ENCODE assay signal across 15 mouse cellular contexts in the genomic region with DNA sequence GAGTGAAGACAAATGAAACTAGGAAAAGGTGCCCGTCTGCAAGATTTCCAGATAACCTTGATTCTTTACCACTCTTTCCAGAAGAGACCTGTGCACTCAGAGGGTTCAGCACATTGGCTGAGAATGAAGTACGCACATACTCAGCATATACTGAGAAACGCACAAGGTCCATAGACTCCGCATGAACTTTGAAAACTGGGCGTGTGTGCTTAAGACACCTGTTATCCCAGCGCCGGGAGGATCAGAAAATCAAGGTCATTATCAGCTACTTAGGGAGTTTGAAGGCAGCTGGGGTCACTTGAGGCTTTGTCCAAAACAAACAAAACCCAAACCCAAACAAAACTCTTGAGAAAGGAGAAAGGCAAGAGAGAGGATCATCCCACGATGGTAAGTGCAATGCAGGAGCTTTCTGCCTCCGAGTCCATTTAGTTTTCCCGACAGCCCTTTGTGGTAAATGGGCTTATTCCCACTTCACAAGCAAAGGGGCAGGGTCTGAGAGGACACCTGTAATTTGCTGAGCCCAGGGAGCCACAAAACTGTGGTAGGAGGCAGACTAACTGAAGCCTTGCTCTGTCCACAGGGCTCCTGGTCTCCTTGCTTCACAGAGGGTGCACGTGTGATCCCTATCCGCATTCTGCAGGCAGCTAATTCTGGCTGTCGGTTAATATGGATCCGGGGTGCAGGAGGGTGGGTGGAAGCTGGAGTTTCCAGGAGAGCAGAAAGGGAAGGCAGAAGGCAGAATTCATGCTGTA.
DNase-seq lines count a peak whose midpoint lies in the region; ATAC-seq and TF ChIP-seq lines count a peak whose summit lies in the region.
"Had no signal": no experiment of that assay in that cellular context is flagged by ENCODE, and none has a peak within 500 bp of the region (broad histone marks: within the 10 kb centered on the region; RNA-seq: fewer than 3 reads in every experiment).

No protein-coding gene starts in this region.

- H3K27me3 ChIP-seq in heart, embryonic 10.5 days (ENCODE audit: insufficient read depth, poor library complexity, severe bottlenecking), result no peaks in the 10 kb centered on the region
- H3K27me3 ChIP-seq in heart, embryonic 12.5 days (replicated peaks), result no peaks in the 10 kb centered on the region
- no peaks in the 10 kb centered on the region for H3K27me3 ChIP-seq in kidney, embryonic 16.5 days (ENCODE audit: insufficient read depth, low read length)
- no peaks in the 10 kb centered on the region for H3K27me3 ChIP-seq in midbrain, embryonic 11.5 days (ENCODE audit: control insufficient read depth, insufficient read depth, low read length)
- H3K27me3 ChIP-seq in midbrain, embryonic 16.5 days (ENCODE audit: control insufficient read depth, insufficient read depth, low read depth, low read length), result no peaks in the 10 kb centered on the region
- H3K27me3 ChIP-seq in small intestine, adult 2 months (ENCODE audit: control insufficient read depth, insufficient read depth, low read length), result no peaks in the 10 kb centered on the region
- H3K27me3 ChIP-seq: embryonic facial prominence, embryonic 12.5 days; hindbrain, embryonic 15.5 days; neural tube, embryonic 13.5 days had no signal

- H3K4me1 ChIP-seq in heart, embryonic 10.5 days, result peaks cover 55% of the 10 kb centered on the region
- peaks cover 76% of the 10 kb centered on the region for H3K4me1 ChIP-seq in heart, embryonic 12.5 days (replicated peaks)
- H3K4me1 ChIP-seq in kidney, embryonic 16.5 days (ENCODE audit: insufficient read depth, low read length), result peaks cover 40% of the 10 kb centered on the region
- H3K4me1 ChIP-seq in midbrain, embryonic 11.5 days (ENCODE audit: control insufficient read depth, insufficient read depth, low read length), result no peaks in the 10 kb centered on the region
- no peaks in the 10 kb centered on the region for H3K4me1 ChIP-seq in midbrain, embryonic 16.5 days (ENCODE audit: control insufficient read depth, insufficient read depth, low read length)
- H3K4me1 ChIP-seq in small intestine, adult 2 months (ENCODE audit: control insufficient read depth, insufficient read depth, insufficient read length, low read length), result peaks cover 51% of the 10 kb centered on the region

- ATAC-seq in heart, embryonic 12.5 days (ENCODE audit: insufficient number of reproducible peaks, low FRiP score), result no peak
- ATAC-seq in kidney, embryonic 16.5 days (ENCODE audit: low FRiP score, low TSS enrichment), result no peak
- ATAC-seq in midbrain, embryonic 11.5 days (ENCODE audit: low FRiP score), result no peak
- no peak for ATAC-seq in midbrain, embryonic 16.5 days

- H3K4me2 ChIP-seq in heart, embryonic 12.5 days, result no peak overlapping the region
- no peak overlapping the region for H3K4me2 ChIP-seq in kidney, embryonic 16.5 days (replicated peaks; ENCODE audit: low read depth, low read length)
- no peak overlapping the region for H3K4me2 ChIP-seq in midbrain, embryonic 11.5 days
- no peak overlapping the region for H3K4me2 ChIP-seq in midbrain, embryonic 16.5 days (ENCODE audit: low read length)
- H3K4me2 ChIP-seq: embryonic facial prominence, embryonic 12.5 days; hindbrain, embryonic 15.5 days; neural tube, embryonic 13.5 days had no signal

- no peak for TF ChIP-seq POLR2A in small intestine, adult 2 months (IDR thresholded peaks at IDR 0.05; ENCODE audit: low read depth, low read length)

- H3K9ac ChIP-seq in heart, embryonic 12.5 days, result no peak overlapping the region
- no peak overlapping the region for H3K9ac ChIP-seq in kidney, embryonic 16.5 days (replicated peaks; ENCODE audit: low read length)
- no peak overlapping the region for H3K9ac ChIP-seq in midbrain, embryonic 11.5 days (ENCODE audit: low read length)
- H3K9ac ChIP-seq in midbrain, embryonic 16.5 days (ENCODE audit: low read depth, low read length), result no peak overlapping the region
- H3K9ac ChIP-seq: embryonic facial prominence, embryonic 12.5 days; hindbrain, embryonic 15.5 days; liver, embryonic 14.5 days; neural tube, embryonic 13.5 days had no signal

- H3K27ac ChIP-seq in heart, embryonic 10.5 days, result 0 out of 2 replicates have a peak overlapping the region, but pooled peaks have one; percentile 29
- H3K27ac ChIP-seq in heart, embryonic 12.5 days (ENCODE audit: poor library complexity, severe bottlenecking), result no peak overlapping the region; the same call in 1 of the 2 replicates
- 0 out of 2 replicates have a peak overlapping the region, but pooled peaks have one; percentile 9 for H3K27ac ChIP-seq in kidney, embryonic 16.5 days (ENCODE audit: low read length)
- H3K27ac ChIP-seq in midbrain, embryonic 11.5 days (ENCODE audit: low read depth, low read length), result no peak overlapping the region
- no peak overlapping the region for H3K27ac ChIP-seq in midbrain, embryonic 16.5 days (ENCODE audit: low read length)
- peak overlapping the region; percentile 99 for H3K27ac ChIP-seq in small intestine, adult 2 months (ENCODE audit: insufficient read depth, low read depth, low read length)
- H3K27ac ChIP-seq: embryonic facial prominence, embryonic 12.5 days; hindbrain, embryonic 15.5 days; liver, embryonic 14.5 days; neural tube, embryonic 13.5 days had no signal

- DNase-seq in heart, embryonic 10.5 days (ENCODE audit: low spot score), result no peak
- no peak for DNase-seq in kidney, adult 8-10 months
- DNase-seq in midbrain, embryonic 11.5 days (ENCODE audit: low spot score, missing footprints), result peak; percentile 73
- DNase-seq in layer of hippocampus, adult 11-12 months (ENCODE audit: low spot score), result no peak
- DNase-seq: adrenal gland, adult 2 months; cerebellum, adult 11-12 months; right cerebral cortex, postnatal 4 days had no signal

- peaks cover 17% of the 10 kb centered on the region for H3K36me3 ChIP-seq in heart, embryonic 10.5 days
- peaks cover 34% of the 10 kb centered on the region for H3K36me3 ChIP-seq in heart, embryonic 12.5 days
- H3K36me3 ChIP-seq in kidney, embryonic 16.5 days (ENCODE audit: insufficient read depth, low read length), result peaks cover 20% of the 10 kb centered on the region; the same call in 1 of the 2 replicates
- H3K36me3 ChIP-seq in midbrain, embryonic 11.5 days (ENCODE audit: control insufficient read depth, insufficient read depth, low read length), result no peaks in the 10 kb centered on the region
- no peaks in the 10 kb centered on the region for H3K36me3 ChIP-seq in midbrain, embryonic 16.5 days (ENCODE audit: control insufficient read depth, insufficient read depth, low read length)
- H3K36me3 ChIP-seq in small intestine, adult 2 months (ENCODE audit: control insufficient read depth, insufficient read depth, low read length), result peaks cover 34% of the 10 kb centered on the region
- H3K36me3 ChIP-seq: hindbrain, embryonic 15.5 days had no signal

- H3K9me3 ChIP-seq in heart, embryonic 10.5 days, result no peaks in the 10 kb centered on the region
- no peaks in the 10 kb centered on the region for H3K9me3 ChIP-seq in heart, embryonic 12.5 days (replicated peaks)
- H3K9me3 ChIP-seq in kidney, embryonic 16.5 days (ENCODE audit: low read length), result no peaks in the 10 kb centered on the region
- no peaks in the 10 kb centered on the region for H3K9me3 ChIP-seq in midbrain, embryonic 11.5 days (ENCODE audit: control insufficient read depth, low read length)
- H3K9me3 ChIP-seq in midbrain, embryonic 16.5 days (replicated peaks; ENCODE audit: control insufficient read depth, low read length, poor library complexity, severe bottlenecking), result no peaks in the 10 kb centered on the region
- H3K9me3 ChIP-seq: embryonic facial prominence, embryonic 12.5 days; hindbrain, embryonic 15.5 days; neural tube, embryonic 13.5 days had no signal

- WGBS in heart, embryonic 10.5 days, result 73% methylated on average over 14 of the region's 14 CpGs
- WGBS in heart, embryonic 12.5 days, result 73% methylated on average over 14 of the region's 14 CpGs
- 64% methylated on average over 14 of the region's 14 CpGs for WGBS in kidney, embryonic 16.5 days
- WGBS in midbrain, embryonic 11.5 days, result 81% methylated on average over 14 of the region's 14 CpGs
- 78% methylated on average over 14 of the region's 14 CpGs for WGBS in midbrain, embryonic 16.5 days
- WGBS in small intestine, adult 2 months, result 20% methylated on average over 14 of the region's 14 CpGs

- H3K4me3 ChIP-seq in heart, embryonic 10.5 days, result no peak overlapping the region
- H3K4me3 ChIP-seq in heart, embryonic 12.5 days, result no peak overlapping the region
- no peak overlapping the region for H3K4me3 ChIP-seq in kidney, embryonic 16.5 days (ENCODE audit: low read length)
- no peak overlapping the region for H3K4me3 ChIP-seq in midbrain, embryonic 11.5 days (ENCODE audit: low read depth, low read length)
- H3K4me3 ChIP-seq in midbrain, embryonic 16.5 days (ENCODE audit: low read depth, low read length), result no peak overlapping the region
- H3K4me3 ChIP-seq in small intestine, adult 2 months (ENCODE audit: low read depth, low read length), result peak overlapping the region; percentile 31
- H3K4me3 ChIP-seq: embryonic facial prominence, embryonic 12.5 days; hindbrain, embryonic 15.5 days; neural tube, embryonic 13.5 days had no signal

- no peak for TF ChIP-seq CTCF in small intestine, adult 2 months (IDR thresholded peaks at IDR 0.05; ENCODE audit: extremely low read depth, insufficient read length, insufficient replicate concordance, low read depth, low read length)

Comparison
In these comparisons a context has a peak if more than half of its experiments do, and no peak if none do; other contexts are left out.
1. H3K27ac ChIP-seq: peak in heart, embryonic 10.5 days (single experiment), kidney, embryonic 16.5 days (single experiment) and small intestine, adult 2 months (single experiment); none in heart, embryonic 12.5 days (single experiment), midbrain, embryonic 11.5 days (single experiment) and midbrain, embryonic 16.5 days (single experiment).